Mouse (Mus musculus): ENCODE measurements around the gene Lemd1.

- TF ChIP-seq CTCF (IDR thresholded peaks at IDR 0.05; ENCODE audit: insufficient read depth, low read depth, low read length) (no peak), POLR2A (IDR thresholded peaks at IDR 0.05; ENCODE audit: insufficient read depth, low read depth, low read length) (no peak)
Observed at GRCm38 (mm10) chr1:132195681-132196080, 4.5 kb downstream of the Lemd1 start.
